Mouse (Mus musculus): Measurements from ENCODE around the gene Cfdp1. TPM values are rescaled to one million over a fixed set of nuclear protein-coding genes. Genes with fewer than 3 reads are reported as not detected.

The Cfdp1 gene
- total RNA-seq, 2 experiments from 2014 or later = 76.9 to 78.2 TPM

GRCm38 (mm10) chr8:111732406-111733085 lies 121.5 kb downstream of the Cfdp1 start:
- peak in 1 of 2 experiments; percentile 2 for DNase-seq (ENCODE audit: low spot score in 2 of 2)
- intact Hi-C loops (cut with DNase I) = no loop called here

GRCm38 (mm10) chr8:111732004-111732403 lies 122.1 kb downstream of the Cfdp1 start:
- intact Hi-C loops (cut with DNase I) = no loop called here
- peak; percentile 95 to 97 for DNase-seq (ENCODE audit: low spot score in 2 of 2)

GRCm38 (mm10) chr8:111731231-111731977 lies 122.7 kb downstream of the Cfdp1 start:
- peak in 1 of 2 experiments; percentile 4 for DNase-seq (ENCODE audit: low spot score in 2 of 2)
- intact Hi-C loops (cut with DNase I) = no loop called here

GRCm38 (mm10) chr8:111729233-111730170 lies 124.6 kb downstream of the Cfdp1 start:
- DNase-seq (ENCODE audit: low spot score in 2 of 2) = peak in 1 of 2 experiments; percentile 3
- intact Hi-C loops (cut with DNase I) = no loop called here

- intact Hi-C loops (cut with DNase I) = no loop called here
- peak in 1 of 2 experiments; percentile 3 for DNase-seq (ENCODE audit: low spot score in 2 of 2)
These were observed 125.6 kb downstream of the Cfdp1 start for GRCm38 (mm10) chr8:111728481-111728880.

- intact Hi-C loops (cut with DNase I) = no loop called here
- no peak for DNase-seq (ENCODE audit: low spot score in 2 of 2)
These were observed 126.5 kb downstream of the Cfdp1 start for GRCm38 (mm10) chr8:111727553-111727952.

GRCm38 (mm10) chr8:111726102-111726900 lies 127.8 kb downstream of the Cfdp1 start:
- intact Hi-C loops (cut with DNase I) = no loop called here
- peak; percentile 57 to 63 for DNase-seq (ENCODE audit: low spot score in 2 of 2)

- no peak for DNase-seq (ENCODE audit: low spot score in 2 of 2)
- intact Hi-C loops (cut with DNase I) = no loop called here
These were observed 128.8 kb downstream of the Cfdp1 start for GRCm38 (mm10) chr8:111725341-111725740.

GRCm38 (mm10) chr8:111720115-111720544 lies 134.0 kb downstream of the Cfdp1 start:
- DNase-seq (ENCODE audit: low spot score in 2 of 2) = no peak
- intact Hi-C loops (cut with DNase I) = no loop called here

- peak in 1 of 2 experiments; percentile 4 for DNase-seq (ENCODE audit: low spot score in 2 of 2)
- intact Hi-C loops (cut with DNase I) = no loop called here
These were observed 135.2 kb downstream of the Cfdp1 start for GRCm38 (mm10) chr8:111718937-111719336.

Other genes starting within 250 kb of the Cfdp1 start
- gene Ldhd, start 223.9 kb downstream of the Cfdp1 start, total RNA-seq (2021) = 1 to 10 TPM; 9.7 TPM
- gene Zfp1, start 210.9 kb downstream of the Cfdp1 start, total RNA-seq (2021) = 10 to 100 TPM; 22.7 to 24.6 TPM
- not detected for gene Ctrb1, start 163.3 kb downstream of the Cfdp1 start, total RNA-seq (2021)
- 10 to 100 TPM; 51.8 to 53.9 TPM for gene Bcar1, start 110.5 kb downstream of the Cfdp1 start, total RNA-seq (2021)
- gene Tmem170, start 22.5 kb upstream of the Cfdp1 start, total RNA-seq (2021) = 1 to 10 TPM; 2.9 to 4.4 TPM
- under 1 TPM; 0.36 to 0.57 TPM for gene Chst5, start 56.2 kb upstream of the Cfdp1 start, total RNA-seq (2021)
- 10 to 100 TPM; 10.6 to 13.1 TPM for gene Tmem231, start 79.6 kb upstream of the Cfdp1 start, total RNA-seq (2021)
- 100 to 1,000 TPM; 201 to 216 TPM for gene Gabarapl2, start 86.4 kb upstream of the Cfdp1 start, total RNA-seq (2021)
- 1 to 10 TPM; 4.0 to 8.0 TPM for gene Adat1, start 138.0 kb upstream of the Cfdp1 start, total RNA-seq (2021)
- gene Kars, start 157.0 kb upstream of the Cfdp1 start, total RNA-seq (2021) = 10 to 100 TPM; 68.6 to 73.2 TPM
- gene Terf2ip, start 157.1 kb upstream of the Cfdp1 start, total RNA-seq (2021) = 10 to 100 TPM; 36.2 to 37.8 TPM
- not detected for gene Gm6793, start 160.7 kb upstream of the Cfdp1 start, total RNA-seq (2021)